Mouse (Mus musculus) C2C12 (cell line): Measurements from ENCODE around the gene Tdrd12. TPM values are rescaled to one million over a fixed set of nuclear protein-coding genes. Genes with fewer than 3 reads are reported as not detected.

Experiments
- H3K27me3 ChIP-seq: one replicate; pipeline ENCODE4 v1.6.1; 2011; ENCODE audit not compliant: control insufficient read depth, insufficient read depth, insufficient read length
- H3K36me3 ChIP-seq: one replicate; pipeline ENCODE4 v1.6.1; 2011; ENCODE audit not compliant: control insufficient read depth, insufficient read depth
- H3K4me3 ChIP-seq: one replicate; pipeline ENCODE4 v1.5.1; 2011; ENCODE audit warnings: mild to moderate bottlenecking, control low read depth; ENCODE audit not compliant: poor library complexity, insufficient read depth, severe bottlenecking
- H3K79me2 ChIP-seq: one replicate; pipeline ENCODE4 v1.6.1; 2011; ENCODE audit not compliant: control insufficient read depth, insufficient read depth
- H3K79me3 ChIP-seq: one replicate; pipeline ENCODE4 v1.6.1; 2011; ENCODE audit warnings: low read depth, control low read depth
- H3ac ChIP-seq: one replicate; pipeline ENCODE3; 2011; ENCODE audit warnings: low read depth; ENCODE audit not compliant: control insufficient read depth, insufficient read length
- CEBPB ChIP-seq: IDR thresholded peaks from one replicate; pipeline ENCODE4 v1.6.1; 2011; ENCODE audit warnings: low read depth, mild to moderate bottlenecking, control low read depth, moderate library complexity
- CTCF ChIP-seq: IDR thresholded peaks from one replicate; pipeline ENCODE4 v1.5.1; 2011; ENCODE audit not compliant: control insufficient read depth, insufficient read depth, insufficient read length
- FOSL1 ChIP-seq: IDR thresholded peaks from one replicate; pipeline ENCODE4 v1.8.0; 2011; ENCODE audit warnings: mild to moderate bottlenecking, low read length; ENCODE audit not compliant: poor library complexity, insufficient read depth, severe bottlenecking
- MAX ChIP-seq: IDR thresholded peaks from one replicate; pipeline ENCODE4 v1.6.1; 2011; ENCODE audit warnings: mild to moderate bottlenecking, control low read depth
- MYOD1 ChIP-seq: IDR thresholded peaks from one replicate; pipeline ENCODE4 v1.6.1; 2011; ENCODE audit warnings: low read depth; ENCODE audit not compliant: control insufficient read depth, insufficient read length
- MYOG ChIP-seq: IDR thresholded peaks from one replicate; pipeline ENCODE4 v1.6.1; 2011; ENCODE audit not compliant: control insufficient read depth, insufficient read length; ENCODE audit errors: extremely low read depth
- USF1 ChIP-seq: IDR thresholded peaks from one replicate; pipeline ENCODE4 v1.6.1; 2011; ENCODE audit warnings: low read depth, mild to moderate bottlenecking, control low read depth, moderate library complexity
- polyA plus RNA-seq: library from polyadenylated mRNA; unstranded; fragments of >200 nt; fragmentation: generic; extraction: Trizol; gene quantifications from one replicate; pipeline ENCODE4 v1.2.1, GENCODE M21; 2012; ENCODE audit warnings: missing spikeins

Tdrd12 gene
- polyA plus RNA-seq, 1 experiment = not detected

DNA sequence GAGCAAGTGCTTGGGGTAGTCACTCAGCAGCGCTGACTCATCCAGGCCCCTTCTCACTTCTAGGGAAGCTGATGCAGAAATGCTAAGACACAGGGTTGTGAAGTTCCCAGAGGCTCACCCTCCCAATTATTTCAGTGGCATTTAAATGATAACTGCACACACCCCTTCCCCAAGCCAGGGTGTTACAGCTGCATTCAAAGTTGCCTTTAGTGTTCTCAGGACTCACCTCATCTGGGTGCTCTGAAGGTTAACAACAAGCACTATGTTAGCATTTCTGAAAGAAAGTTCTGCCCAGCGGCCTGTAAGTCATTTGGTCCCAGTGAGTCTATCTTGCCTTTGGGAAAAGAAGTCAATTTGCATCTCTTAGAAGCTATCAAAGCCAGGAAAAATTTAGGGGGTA, 69.7 kb downstream of the Tdrd12 start:
- TF ChIP-seq MAX (no peak), FOSL1 (no peak), CTCF (no peak), MYOD1 (no peak), CEBPB (no peak), USF1 (no peak), MYOG (no peak)
- peaks cover 36% of the 10 kb centered on the region for H3K27me3 ChIP-seq
- H3ac ChIP-seq = no peak overlapping the region
- H3K36me3 ChIP-seq = no peaks in the 10 kb centered on the region
- H3K4me3 ChIP-seq = no peak overlapping the region
- no peaks in the 10 kb centered on the region for H3K79me2 ChIP-seq
- H3K79me3 ChIP-seq = no peaks in the 10 kb centered on the region

DNA sequence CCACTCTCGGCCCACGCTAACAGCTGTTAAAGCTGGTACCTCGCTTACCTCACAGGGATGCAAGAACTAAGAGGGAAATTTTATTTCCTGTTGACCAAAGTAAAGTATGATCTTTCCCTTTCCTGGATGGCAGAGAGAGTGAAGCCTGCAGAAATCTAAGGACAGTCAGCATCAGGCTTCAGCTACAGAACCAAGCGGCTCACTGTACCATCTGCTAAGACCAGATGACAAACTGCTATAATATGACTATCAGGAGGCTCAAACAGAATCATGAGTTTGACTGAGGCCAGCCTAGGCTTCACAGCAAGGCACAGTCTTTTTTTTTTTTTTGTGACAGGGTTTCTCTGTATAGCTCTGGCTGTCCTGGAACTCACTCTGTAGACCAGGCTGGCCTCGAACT, 72.5 kb downstream of the Tdrd12 start:
- Histone ChIP-seq H3K4me3 (no peak overlapping the region), H3K36me3 (no peaks in the 10 kb centered on the region), H3K79me3 (no peaks in the 10 kb centered on the region), H3K79me2 (no peaks in the 10 kb centered on the region), H3K27me3 (peaks cover 41% of the 10 kb centered on the region), H3ac (no peak overlapping the region)
- TF ChIP-seq MYOD1 (no peak), CTCF (no peak), MYOG (no peak), CEBPB (no peak), USF1 (no peak), MAX (no peak), FOSL1 (no peak)

DNA sequence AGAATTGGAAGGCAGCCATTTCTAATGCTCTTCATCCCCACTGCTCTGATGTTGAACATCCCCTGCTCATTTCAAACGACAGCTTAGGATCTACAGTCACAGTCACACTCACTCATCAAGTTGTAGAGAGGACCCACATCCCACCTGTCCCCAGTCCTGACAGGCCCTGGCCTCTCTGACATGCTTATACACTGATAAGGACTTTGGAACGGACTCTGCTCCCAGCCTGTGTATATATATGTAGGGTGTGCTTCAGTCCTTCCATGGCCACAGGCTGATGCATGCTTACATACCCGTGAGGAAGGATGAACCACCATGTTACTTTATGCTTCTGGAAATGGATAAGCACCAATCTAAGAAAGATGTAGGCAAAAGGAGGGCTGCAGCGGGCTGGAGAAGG, 76.6 kb downstream of the Tdrd12 start:
- H3K4me3 ChIP-seq = no peak overlapping the region
- no peak overlapping the region for H3ac ChIP-seq
- no peaks in the 10 kb centered on the region for H3K36me3 ChIP-seq
- H3K79me2 ChIP-seq = no peaks in the 10 kb centered on the region
- TF ChIP-seq CTCF (no peak), USF1 (no peak), MAX (no peak)
- H3K27me3 ChIP-seq = peaks cover 46% of the 10 kb centered on the region
- H3K79me3 ChIP-seq = no peaks in the 10 kb centered on the region

DNA sequence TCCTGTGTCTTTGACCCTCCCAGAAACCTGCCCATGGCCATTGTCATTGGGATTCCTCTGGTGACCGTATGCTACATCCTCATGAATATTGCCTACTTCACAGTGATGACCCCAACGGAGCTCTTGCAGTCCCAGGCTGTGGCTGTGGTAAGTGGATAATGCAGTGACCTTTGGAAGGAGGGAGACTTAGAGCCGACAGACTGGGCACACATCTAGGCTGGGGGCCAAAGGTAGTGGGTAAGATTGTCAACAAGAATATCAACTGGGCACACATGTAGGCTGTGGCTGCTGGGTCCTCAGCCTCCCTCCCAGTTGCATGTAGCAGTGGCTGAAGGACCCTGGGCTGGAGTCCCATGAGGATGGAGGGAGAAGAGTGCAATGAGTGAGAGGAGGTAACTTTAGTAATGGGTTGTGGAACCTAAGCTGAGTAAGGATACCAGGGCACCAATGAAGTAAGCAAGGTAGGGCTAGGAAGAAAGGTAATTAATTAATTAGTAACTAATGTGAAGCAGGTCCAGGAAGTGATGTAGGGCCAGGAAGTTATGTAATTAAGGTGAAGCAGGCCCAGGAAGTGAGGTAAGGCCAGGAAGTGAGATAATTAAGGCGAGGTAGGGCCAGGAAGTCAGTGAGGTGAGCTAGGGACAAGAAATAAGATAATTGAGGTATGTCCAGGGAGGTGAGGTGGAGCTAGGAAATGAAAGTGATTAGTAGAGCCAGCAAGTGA, 81.3 kb downstream of the Tdrd12 start:
- H3K79me3 ChIP-seq = no peaks in the 10 kb centered on the region

DNA sequence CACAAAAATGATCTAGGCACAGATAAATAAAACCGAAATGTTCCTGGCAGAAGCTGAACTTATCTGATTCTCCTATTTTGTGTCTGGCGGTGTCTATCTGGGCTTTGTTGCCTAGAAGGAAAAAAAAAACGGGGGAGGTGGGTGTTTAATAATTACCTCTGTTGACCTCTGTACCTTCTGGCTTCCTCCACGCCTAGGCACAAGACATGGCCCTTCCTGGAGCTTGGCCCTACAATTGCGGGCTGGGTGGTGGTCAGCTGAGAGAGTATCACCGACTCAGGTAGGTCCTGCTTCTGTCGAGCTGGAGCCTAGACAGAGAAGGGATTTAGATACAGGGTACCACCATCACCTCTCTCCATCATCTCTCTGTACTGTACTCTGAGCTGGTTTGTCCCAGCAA, 88.7 kb downstream of the Tdrd12 start:
- H3ac ChIP-seq = no peak overlapping the region
- TF ChIP-seq CEBPB (no peak), USF1 (no peak), MYOD1 (no peak), MAX (no peak), FOSL1 (no peak), MYOG (no peak), CTCF (no peak)
- H3K79me2 ChIP-seq = no peaks in the 10 kb centered on the region
- H3K36me3 ChIP-seq = no peaks in the 10 kb centered on the region
- peaks cover 36% of the 10 kb centered on the region for H3K27me3 ChIP-seq
- no peak overlapping the region for H3K4me3 ChIP-seq
- no peaks in the 10 kb centered on the region for H3K79me3 ChIP-seq

More for the DNA sequence above, 81.3 kb downstream of the Tdrd12 start:
- Histone ChIP-seq H3K79me2 (no peaks in the 10 kb centered on the region), H3K36me3 (no peaks in the 10 kb centered on the region), H3ac (no peak overlapping the region), H3K27me3 (peaks cover 43% of the 10 kb centered on the region), H3K4me3 (no peak overlapping the region)
- TF ChIP-seq MYOG = no peak
- no peak for TF ChIP-seq MYOD1
- TF ChIP-seq FOSL1 = no peak
- TF ChIP-seq USF1 = no peak
- TF ChIP-seq MAX = no peak
- no peak for TF ChIP-seq CEBPB
- TF ChIP-seq CTCF = no peak

DNA sequence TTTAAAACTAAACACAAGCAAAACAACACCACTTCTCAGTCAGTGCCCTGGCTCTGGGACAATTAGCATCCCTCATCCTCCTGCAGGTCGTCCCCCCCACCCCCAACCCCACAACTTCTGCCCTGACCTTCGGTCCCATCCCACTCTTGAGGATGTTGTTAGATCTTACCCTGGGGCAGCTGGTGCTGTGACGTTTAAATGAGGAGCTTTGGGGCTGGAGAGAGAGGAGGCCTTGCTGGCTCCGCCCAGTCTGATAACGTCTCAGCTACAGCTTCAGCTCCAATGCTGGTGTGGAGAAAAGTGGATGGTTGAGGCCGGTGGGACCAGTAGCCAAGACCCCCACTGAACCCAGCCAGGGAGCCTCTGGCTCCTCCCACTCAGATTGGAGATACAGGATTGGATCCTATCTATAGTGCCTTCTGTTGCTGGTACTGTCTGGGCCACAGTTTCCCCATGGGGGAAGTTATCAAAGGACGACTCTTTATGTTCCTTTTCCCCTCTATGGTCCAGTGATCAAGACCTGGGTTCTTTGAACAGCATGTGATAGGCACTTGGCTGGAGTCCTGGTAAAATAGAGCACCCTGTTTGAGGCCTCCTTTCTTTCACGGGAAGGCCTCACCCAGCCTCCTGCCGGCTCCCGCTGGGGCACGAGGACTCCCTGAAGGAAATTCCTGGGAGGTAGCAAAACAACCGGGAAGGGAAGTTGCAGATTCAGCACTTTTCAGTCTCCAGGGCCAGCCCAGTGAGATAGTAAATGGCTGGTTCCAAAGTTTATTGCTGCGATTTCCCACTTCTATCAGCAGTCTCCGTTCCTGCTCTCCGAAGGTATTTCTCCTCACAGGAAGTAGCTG, 89.3 kb downstream of the Tdrd12 start, which contains the start of gene Slc7a9:
TSS of gene Slc7a9 (plus strand) at position 801 of the 851 bp plus-strand sequence.
- Histone ChIP-seq H3K79me2 (no peaks in the 10 kb centered on the region), H3K4me3 (no peak within 1 kb of the TSS), H3ac (no peak within 1 kb of the TSS), H3K79me3 (no peaks in the 10 kb centered on the region), H3K27me3 (peaks cover 36% of the 10 kb centered on the region), H3K36me3 (no peaks in the 10 kb centered on the region)
- TF ChIP-seq MYOD1 = no peak
- no peak for TF ChIP-seq CTCF
- no peak for TF ChIP-seq FOSL1
- no peak for TF ChIP-seq CEBPB
- no peak for TF ChIP-seq MAX
- no peak for TF ChIP-seq USF1
- TF ChIP-seq MYOG = no peak
